Mouse (Mus musculus): ENCODE data around the gene Sema3a.

DNA sequence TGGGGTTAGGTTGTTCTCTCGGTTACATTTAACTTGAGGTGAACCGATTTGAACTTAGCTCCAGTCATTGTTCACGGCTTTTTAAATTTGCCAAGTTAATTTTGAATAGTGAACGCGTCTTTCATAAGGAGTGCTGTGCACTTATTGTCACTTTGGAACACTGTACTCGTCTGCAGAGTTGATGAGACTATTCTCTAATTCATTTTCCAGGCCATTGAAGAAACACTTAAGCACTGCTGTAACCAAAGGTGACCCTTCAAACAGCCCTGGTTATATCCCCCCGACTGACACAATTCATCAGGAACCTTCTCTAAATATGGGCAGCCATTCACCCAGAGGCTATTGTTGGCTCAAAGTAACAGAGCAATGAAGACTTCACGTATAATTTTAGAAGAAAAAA lies 8.0 kb upstream of the Sema3a start:
- TF ChIP-seq CTCF (IDR thresholded peaks at IDR 0.05), result no peak
- TF ChIP-seq EP300 (IDR thresholded peaks at IDR 0.05), result no peak

Data from lung, postnatal 0 days (tissue).